Mouse (Mus musculus) c-Kit-positive CD71-positive TER-119-positive erythroid progenitor cells, embryonic 14.5 days (primary cell): ENCODE data around the gene Kcnk1.
A peak's percentile ranks its signal among the peaks of the same experiment; 100 is the strongest.

Experiments
- DNase-seq: peaks from one replicate; pipeline ENCODE4 v3.0.0-alpha.2; 2013; ENCODE audit warnings: low spot score

The Kcnk1 gene

GRCm38 (mm10) chr8:126045751-126046150, 50.8 kb downstream of the Kcnk1 start:
- no peak for DNase-seq

- DNase-seq, result no peak
Observed at GRCm38 (mm10) chr8:126053911-126054310, 58.9 kb downstream of the Kcnk1 start.

GRCm38 (mm10) chr8:126058876-126059275, 63.9 kb downstream of the Kcnk1 start:
- no peak for DNase-seq

- no peak for DNase-seq
Observed at GRCm38 (mm10) chr8:126062844-126063243, 67.9 kb downstream of the Kcnk1 start.

GRCm38 (mm10) chr8:126063832-126064409, 69.0 kb downstream of the Kcnk1 start:
- no peak for DNase-seq

GRCm38 (mm10) chr8:126064587-126065145, 69.7 kb downstream of the Kcnk1 start:
- no peak for DNase-seq

GRCm38 (mm10) chr8:126067306-126067705, 72.3 kb downstream of the Kcnk1 start:
- no peak for DNase-seq

- DNase-seq, result no peak
Observed at GRCm38 (mm10) chr8:126068136-126068535, 73.2 kb downstream of the Kcnk1 start.

GRCm38 (mm10) chr8:126072678-126073077, 77.7 kb downstream of the Kcnk1 start:
- DNase-seq, result no peak

- DNase-seq, result no peak
Observed at GRCm38 (mm10) chr8:126073141-126073740, 78.3 kb downstream of the Kcnk1 start.

GRCm38 (mm10) chr8:126074111-126074510, 79.1 kb downstream of the Kcnk1 start:
- no peak for DNase-seq

GRCm38 (mm10) chr8:126075400-126075799, 80.4 kb downstream of the Kcnk1 start:
- peak; percentile 16 for DNase-seq
